Mouse (Mus musculus) lung, embryonic 16.5 days (tissue): ENCODE measurements at regions not wholly inside any gene's neighbourhood (a gene's known extent, or its start where the extent isn't known, plus 50 kb on each side); places are given as distances from the start of the nearest gene placed in this dataset.
"Not testable (repeated sequence)": the region's sequence is repeated elsewhere in the genome, so short reads cannot be mapped to it uniquely, and the experiment has no call there.

ENCODE experiments used
- ATAC-seq: fragments of 200-750 bp; cut with Nextera tagmentation; 2 replicates; pipeline ENCODE4 v1.8.0; 2017; ENCODE audit warnings: low read depth, mild to moderate bottlenecking, moderate library complexity
- H3K27ac ChIP-seq: fragments of 300-500 bp; sonication (generic); 2 replicates; pipeline ENCODE4 v1.5.1; 2014; ENCODE audit warnings: mild to moderate bottlenecking, control low read depth, low read length
- H3K27me3 ChIP-seq: fragments of 300-500 bp; sonication (generic); 2 replicates; pipeline ENCODE4 v1.6.1; 2014; ENCODE audit warnings: low read depth, low read length, mixed read lengths; ENCODE audit not compliant: control insufficient read depth, insufficient read depth
- H3K36me3 ChIP-seq: fragments of 300-500 bp; sonication (generic); 2 replicates; pipeline ENCODE4 v1.6.1; 2014; ENCODE audit warnings: low read length; ENCODE audit not compliant: control insufficient read depth, insufficient read depth
- H3K4me1 ChIP-seq: fragments of 300-500 bp; sonication (generic); replicated peaks from 2 replicates; pipeline ENCODE4 v1.6.1; 2014; ENCODE audit warnings: low read length, mixed read lengths; ENCODE audit not compliant: control insufficient read depth, insufficient read depth
- H3K4me2 ChIP-seq: fragments of 300-500 bp; sonication (generic); 2 replicates; pipeline ENCODE4 v1.6.1; 2014; ENCODE audit warnings: low read depth, low read length, control low read depth
- H3K4me3 ChIP-seq: fragments of 300-500 bp; sonication (generic); 2 replicates; pipeline ENCODE4 v1.5.1; 2014; ENCODE audit warnings: mild to moderate bottlenecking, low read length, control low read depth
- H3K9ac ChIP-seq: fragments of 300-500 bp; sonication (generic); 2 replicates; pipeline ENCODE4 v1.6.1; 2014; ENCODE audit warnings: low read length, control low read depth
- H3K9me3 ChIP-seq: fragments of 300-500 bp; sonication (generic); 2 replicates; pipeline ENCODE4 v1.6.1; 2016; ENCODE audit warnings: low read length; ENCODE audit not compliant: control insufficient read depth
- WGBS: fragments of 180-500 bp; shearing (Covaris S2); extraction: QIAGEN DNeasy Blood & Tissue Kit; methylation state at CpG from one replicate; pipeline ENCODE4 v1.1.7; 2014; 5-methylcytosine and 5-hydroxymethylcytosine counted together

DNA sequence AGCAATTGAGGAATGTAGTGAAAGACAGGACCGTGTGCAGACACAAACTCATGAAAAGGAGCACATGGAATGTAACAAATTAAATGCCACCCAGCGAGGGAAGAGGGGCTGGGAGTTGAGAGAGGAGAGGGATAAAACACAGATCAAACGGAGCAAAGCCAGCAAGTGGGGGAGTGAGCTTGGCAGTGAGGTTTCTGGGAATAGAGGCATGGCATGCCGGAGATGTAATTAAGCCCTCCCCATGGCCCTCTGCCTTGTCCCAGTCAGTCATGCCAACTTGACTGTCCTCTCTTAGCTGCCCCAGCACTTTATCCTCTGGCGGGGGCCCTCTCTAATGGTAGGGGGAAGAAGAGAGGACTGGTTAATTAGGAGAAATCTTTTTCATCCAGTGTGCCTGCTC lies 141.9 kb downstream of the Spata19 start:
- H3K4me1 ChIP-seq = no peaks in the 10 kb centered on the region
- no peak for ATAC-seq
- no peak overlapping the region for H3K4me3 ChIP-seq
- H3K27me3 ChIP-seq = no peaks in the 10 kb centered on the region
- WGBS = 32% methylated on average over 5 of the region's 5 CpGs
- H3K27ac ChIP-seq = no peak overlapping the region
- H3K4me2 ChIP-seq = no peak overlapping the region
- no peaks in the 10 kb centered on the region for H3K36me3 ChIP-seq
- H3K9me3 ChIP-seq = no peaks in the 10 kb centered on the region
- no peak overlapping the region for H3K9ac ChIP-seq

DNA sequence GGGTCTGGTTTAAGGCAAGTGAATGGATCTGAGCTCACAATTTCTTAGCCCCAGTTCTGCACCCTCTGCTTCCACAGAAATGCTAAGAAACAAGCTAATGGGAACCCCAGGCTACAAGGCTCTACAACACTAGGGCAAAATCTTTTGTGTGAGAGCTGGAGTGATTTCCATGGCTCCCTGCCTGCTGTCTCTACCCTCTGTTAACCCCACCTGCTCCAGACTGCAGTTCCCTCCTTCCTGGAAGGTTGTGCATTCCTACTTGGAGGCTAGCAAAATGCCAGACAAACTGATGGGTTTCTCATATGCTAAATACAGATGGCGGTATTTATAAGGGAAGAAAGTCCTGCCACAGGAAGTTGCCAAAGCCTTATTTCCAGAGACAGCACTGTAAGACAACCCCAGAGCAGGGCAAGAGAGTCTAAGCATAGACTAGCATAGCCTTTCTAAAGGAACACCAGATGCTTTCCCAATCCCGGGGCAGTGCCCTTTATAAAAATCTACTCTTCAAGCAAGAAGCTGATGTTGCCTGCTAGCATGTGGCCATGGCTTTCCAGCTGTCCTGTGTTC lies 145.1 kb downstream of the Spata19 start:
- Histone ChIP-seq H3K27me3 (no peaks in the 10 kb centered on the region), H3K36me3 (no peaks in the 10 kb centered on the region), H3K9ac (no peak overlapping the region), H3K9me3 (no peaks in the 10 kb centered on the region), H3K27ac (no peak overlapping the region), H3K4me2 (no peak overlapping the region), H3K4me1 (no peaks in the 10 kb centered on the region), H3K4me3 (no peak overlapping the region)
- no peak for ATAC-seq
- 67% methylated on average over 2 of the region's 2 CpGs for WGBS

DNA sequence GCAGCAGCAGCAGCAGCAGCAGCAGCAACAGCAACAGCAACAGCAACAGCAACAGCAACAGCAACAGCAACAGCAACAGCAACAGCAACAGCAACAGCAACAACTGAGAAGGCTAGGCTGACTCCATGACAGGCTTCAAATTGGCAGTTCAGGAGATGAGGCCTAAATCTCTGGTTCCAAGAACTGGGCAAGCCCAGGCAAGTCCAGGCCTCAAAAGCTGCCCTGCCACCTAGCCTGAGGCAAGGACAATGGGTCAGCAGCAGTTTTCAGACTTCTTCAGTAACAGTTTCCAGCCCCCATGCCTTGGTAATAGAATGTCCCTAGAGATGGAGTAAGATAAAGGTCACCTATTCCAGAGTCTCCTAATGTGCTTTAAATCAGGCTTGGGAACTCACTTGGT lies 158.1 kb downstream of the Spata19 start:
- not testable (repeated sequence) for H3K9me3 ChIP-seq, H3K4me3 ChIP-seq, H3K9ac ChIP-seq, H3K4me2 ChIP-seq, H3K27ac ChIP-seq, H3K36me3 ChIP-seq, H3K27me3 ChIP-seq, H3K4me1 ChIP-seq, ATAC-seq

DNA sequence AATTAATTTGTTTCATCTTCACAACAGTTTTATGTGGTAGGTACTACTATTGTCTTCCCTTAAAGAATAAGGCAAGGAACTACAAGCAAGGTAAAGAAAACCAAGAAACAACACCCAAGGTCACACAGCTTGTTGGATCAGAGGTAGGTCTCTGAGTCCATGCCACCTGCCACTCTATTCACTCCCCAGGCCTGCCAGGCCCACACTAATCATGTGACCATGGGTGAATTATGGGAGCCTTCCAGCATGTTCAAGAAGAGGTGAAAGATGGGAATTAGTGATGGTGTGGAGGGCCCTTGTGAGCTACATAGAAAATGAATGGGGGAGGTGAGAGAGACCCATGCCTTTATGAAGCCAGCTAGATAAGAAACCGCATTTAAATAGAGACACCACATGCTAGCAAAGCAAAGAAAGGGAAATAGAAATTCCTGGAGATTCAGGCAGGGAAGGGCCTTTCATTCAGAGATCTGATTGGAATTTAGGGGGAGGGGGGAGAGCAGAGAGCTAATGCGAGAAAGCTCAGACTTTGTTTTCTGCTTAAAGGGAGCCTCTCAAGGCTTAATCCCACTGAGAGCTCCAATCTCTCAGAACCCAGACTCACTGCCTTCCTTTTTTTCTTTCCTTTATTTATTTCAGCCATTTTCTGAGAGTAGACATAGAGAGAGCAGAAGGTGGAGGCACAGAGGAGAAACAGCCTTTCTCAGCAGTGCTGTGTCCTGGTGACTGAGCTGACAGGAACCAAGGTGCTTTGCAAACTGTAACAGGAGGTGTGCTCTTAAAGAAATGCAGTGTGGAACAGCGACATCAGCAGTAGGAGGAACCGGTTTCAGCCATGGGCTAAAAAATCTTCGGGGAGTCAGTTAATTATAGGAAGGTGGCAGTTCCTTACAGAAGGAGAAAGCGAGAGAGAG lies 160.0 kb downstream of the Spata19 start:
- ATAC-seq = no peak
- H3K4me2 ChIP-seq = no peak overlapping the region
- H3K27me3 ChIP-seq = no peaks in the 10 kb centered on the region
- no peak overlapping the region for H3K27ac ChIP-seq
- H3K36me3 ChIP-seq = no peaks in the 10 kb centered on the region
- no peaks in the 10 kb centered on the region for H3K4me1 ChIP-seq
- no peaks in the 10 kb centered on the region for H3K9me3 ChIP-seq
- H3K4me3 ChIP-seq = no peak overlapping the region
- 14% methylated on average over 6 of the region's 6 CpGs for WGBS
- no peak overlapping the region for H3K9ac ChIP-seq

DNA sequence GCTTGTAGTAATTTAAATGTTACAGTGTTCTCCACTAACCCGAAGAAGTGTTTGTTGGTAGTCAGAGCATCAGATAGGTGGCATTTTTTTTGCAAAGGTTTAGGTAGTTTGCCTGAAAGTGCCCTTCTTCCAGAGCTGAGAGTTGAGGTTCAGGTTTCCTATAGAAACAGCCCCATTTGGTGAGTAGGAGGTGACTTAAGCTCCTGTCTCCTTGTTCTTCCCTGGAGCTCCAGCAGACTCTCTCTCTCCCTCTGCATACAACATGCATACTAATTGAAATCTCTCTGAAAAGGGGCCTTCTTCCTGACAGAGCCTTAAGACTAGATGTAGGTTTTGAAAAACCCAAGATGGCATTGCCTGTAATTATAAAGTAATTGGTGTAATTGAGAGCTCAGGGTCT lies 161.3 kb downstream of the Spata19 start:
- Histone ChIP-seq H3K27me3 (no peaks in the 10 kb centered on the region), H3K9me3 (no peaks in the 10 kb centered on the region), H3K4me3 (no peak overlapping the region), H3K4me1 (no peaks in the 10 kb centered on the region), H3K36me3 (no peaks in the 10 kb centered on the region), H3K9ac (no peak overlapping the region), H3K27ac (no peak overlapping the region), H3K4me2 (no peak overlapping the region)
- WGBS = 61% methylated on average over 1 of the region's 1 CpGs
- ATAC-seq = no peak

DNA sequence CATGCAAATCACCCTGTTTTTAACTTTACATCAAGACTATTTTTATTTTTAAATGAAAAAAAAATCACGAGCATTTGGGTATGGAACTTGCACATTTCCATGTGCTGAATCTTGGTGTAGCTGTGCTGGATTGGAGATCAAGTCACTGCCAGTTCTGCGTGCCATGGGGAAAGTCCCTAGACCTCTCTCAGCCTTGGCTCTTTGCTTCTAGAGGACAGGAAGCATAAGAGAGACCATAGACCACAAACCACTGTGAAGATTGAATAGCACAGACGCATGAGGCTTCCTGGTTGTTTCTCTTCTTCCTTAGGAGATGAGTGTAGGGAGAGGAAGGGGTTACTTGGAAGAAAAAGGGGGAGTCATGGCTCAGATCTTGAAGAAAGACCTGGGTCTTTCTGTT lies 161.7 kb downstream of the Spata19 start:
- Histone ChIP-seq H3K9me3 (no peaks in the 10 kb centered on the region), H3K27ac (no peak overlapping the region), H3K9ac (no peak overlapping the region), H3K4me2 (no peak overlapping the region), H3K36me3 (no peaks in the 10 kb centered on the region), H3K4me1 (no peaks in the 10 kb centered on the region), H3K4me3 (no peak overlapping the region), H3K27me3 (no peaks in the 10 kb centered on the region)
- no peak for ATAC-seq
- WGBS = 78% methylated on average over 3 of the region's 3 CpGs

DNA sequence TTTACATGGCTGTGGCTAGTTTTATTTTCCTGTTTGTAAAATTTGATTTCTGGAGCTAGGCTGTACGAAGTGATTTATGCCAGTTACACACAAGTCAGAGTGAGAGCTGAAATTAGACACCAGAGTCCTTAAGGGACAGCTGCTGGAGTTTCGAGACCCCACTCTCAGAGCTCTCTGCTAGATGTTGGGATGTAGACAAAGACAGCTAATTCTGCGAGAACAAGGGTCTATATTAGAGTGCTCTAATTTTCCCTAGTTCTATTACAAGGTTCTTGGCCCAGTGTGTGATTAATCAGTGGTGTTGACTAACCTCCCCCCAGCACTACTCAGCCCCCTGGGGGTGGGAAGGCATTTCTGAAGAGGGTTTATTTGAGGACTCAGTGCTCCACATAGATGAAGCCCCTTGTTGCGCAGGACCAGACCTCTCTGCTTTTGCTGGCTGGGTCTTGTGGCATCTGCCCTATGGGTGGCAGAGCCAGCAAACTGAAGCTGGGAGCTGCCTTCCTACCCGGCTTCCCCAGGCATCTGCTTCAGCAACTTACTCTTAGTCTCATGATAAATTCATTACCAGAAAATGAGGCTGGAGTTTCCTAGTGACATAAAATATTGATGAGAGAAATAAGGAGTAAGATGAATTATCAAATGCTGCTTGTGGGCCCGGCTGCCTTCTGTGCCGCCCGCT lies 171.9 kb downstream of the Spata19 start:
- no peak for ATAC-seq
- H3K4me3 ChIP-seq = no peak overlapping the region
- H3K4me1 ChIP-seq = no peaks in the 10 kb centered on the region
- H3K36me3 ChIP-seq = no peaks in the 10 kb centered on the region
- no peak overlapping the region for H3K4me2 ChIP-seq
- no peak overlapping the region for H3K27ac ChIP-seq
- 64% methylated on average over 8 of the region's 8 CpGs for WGBS
- H3K9me3 ChIP-seq = no peaks in the 10 kb centered on the region
- no peak overlapping the region for H3K9ac ChIP-seq
- no peaks in the 10 kb centered on the region for H3K27me3 ChIP-seq

DNA sequence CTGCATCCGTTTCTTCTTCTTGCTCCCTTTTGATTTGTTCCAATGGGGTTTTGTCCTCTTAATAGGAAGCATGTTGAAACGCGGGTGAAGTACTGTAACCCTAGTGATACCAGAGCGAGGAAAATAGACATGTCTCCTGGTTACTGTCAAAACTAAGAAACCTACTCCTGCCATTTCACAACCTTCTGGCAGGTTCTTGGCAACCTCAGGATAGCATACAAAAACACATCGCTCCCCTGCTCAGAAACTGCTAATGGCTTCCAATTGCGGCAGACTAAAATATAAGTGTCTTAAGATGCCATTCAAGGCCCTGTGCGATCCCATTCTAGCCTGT lies 172.4 kb downstream of the Spata19 start:
- Histone ChIP-seq H3K36me3 (no peaks in the 10 kb centered on the region), H3K27me3 (no peaks in the 10 kb centered on the region), H3K4me1 (no peaks in the 10 kb centered on the region), H3K27ac (no peak overlapping the region), H3K4me3 (no peak overlapping the region), H3K9ac (no peak overlapping the region), H3K9me3 (no peaks in the 10 kb centered on the region), H3K4me2 (no peak overlapping the region)
- no peak for ATAC-seq
- WGBS = 85% methylated on average over 7 of the region's 7 CpGs

DNA sequence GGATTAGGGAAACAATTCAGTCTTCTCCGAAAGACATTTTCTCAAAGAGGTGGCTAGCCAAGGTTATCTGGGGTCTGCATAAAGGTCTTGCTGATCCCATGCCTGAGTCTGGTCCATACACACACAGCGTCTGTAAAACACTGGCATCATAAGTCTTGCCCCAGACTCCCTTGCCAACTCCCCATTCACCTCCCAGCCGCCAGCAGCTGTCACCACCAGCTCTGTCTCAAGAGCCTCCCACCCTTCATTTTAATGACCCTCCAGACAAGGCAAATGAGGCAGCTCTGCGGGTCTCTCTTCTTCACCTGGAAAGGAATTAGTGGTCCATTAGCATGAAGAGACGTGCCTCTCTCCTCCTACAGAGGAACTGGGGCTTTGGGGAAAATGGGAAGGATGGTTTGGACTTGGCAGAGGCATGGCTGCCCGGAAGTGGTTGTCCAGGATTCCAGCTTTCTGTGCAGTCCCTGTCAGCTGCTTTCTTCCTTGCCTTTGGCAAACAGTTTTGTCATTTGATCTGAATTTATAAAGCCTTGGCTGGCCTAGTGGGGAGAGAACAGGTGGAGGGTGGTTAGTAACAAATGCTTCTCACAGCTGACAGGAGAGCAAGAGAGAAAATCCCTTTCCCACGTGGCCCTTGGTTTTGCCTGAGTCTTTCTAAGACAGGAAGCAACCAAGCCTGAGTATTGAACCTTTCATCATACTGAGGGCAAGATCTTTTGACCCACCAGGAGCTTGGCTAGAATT lies 173.3 kb upstream of the Opcml start:
- H3K36me3 ChIP-seq = no peaks in the 10 kb centered on the region
- peaks cover 2% of the 10 kb centered on the region; the same call in 1 of the 2 replicates for H3K4me1 ChIP-seq
- no peak overlapping the region for H3K4me2 ChIP-seq
- H3K9me3 ChIP-seq = no peaks in the 10 kb centered on the region
- 25% methylated on average over 7 of the region's 7 CpGs for WGBS
- no peak overlapping the region for H3K4me3 ChIP-seq
- no peak overlapping the region for H3K9ac ChIP-seq
- no peaks in the 10 kb centered on the region for H3K27me3 ChIP-seq
- ATAC-seq = no peak
- H3K27ac ChIP-seq = no peak overlapping the region
